Mouse (Mus musculus) olfactory bulb, adult 2 months (tissue): Measurements from ENCODE around the gene Defa32. TPM values are rescaled to one million over a fixed set of nuclear protein-coding genes. Genes with fewer than 3 reads are reported as not detected.
"Not testable (repeated sequence)": the region's sequence is repeated elsewhere in the genome, so short reads cannot be mapped to it uniquely, and the experiment has no call there.

Experiments used
- H3K27ac ChIP-seq: fragments of 200-500 bp; 2 replicates; pipeline ENCODE4 v1.5.1; 2012; ENCODE audit warnings: low read depth, low read length; ENCODE audit not compliant: insufficient read depth
- H3K4me1 ChIP-seq: fragments of 200-500 bp; 2 replicates; pipeline ENCODE4 v1.6.1; 2012; ENCODE audit warnings: low read length; ENCODE audit not compliant: control insufficient read depth, insufficient read depth
- H3K4me3 ChIP-seq: fragments of 200-500 bp; 2 replicates; pipeline ENCODE4 v1.5.1; 2012; ENCODE audit warnings: mild to moderate bottlenecking, low read depth, low read length, moderate library complexity; ENCODE audit not compliant: insufficient read depth
- WGBS: fragments of 180-500 bp; shearing (Covaris S2); methylation state at CpG from one replicate; pipeline ENCODE4 v1.1.7; 2018; 5-methylcytosine and 5-hydroxymethylcytosine counted together
- polyA plus RNA-seq: library from polyadenylated mRNA; stranded (reverse); fragments of >200 nt; gene quantifications from 2 replicates; pipeline ENCODE4 v1.2.4, GENCODE M21; 2012; ENCODE audit warnings: low replicate concordance; ENCODE audit not compliant: missing spikeins, insufficient read depth, insufficient read length

Defa32 gene
- not detected in 2 replicates for polyA plus RNA-seq

GRCm38 (mm10) chr8:21528732-21529131 is at the start of gene Defa32:
Defa32 (plus strand) TSS chr8:21529032.
- H3K4me3 ChIP-seq, H3K27ac ChIP-seq, H3K4me1 ChIP-seq: not testable (repeated sequence)
- no CpG with 5 or more reads among the region's 2 CpGs for WGBS

- H3K4me3 ChIP-seq, H3K4me1 ChIP-seq: not testable (repeated sequence)
Observed at GRCm38 (mm10) chr8:21508958-21509357, 19.9 kb upstream of the Defa32 start, which contains the start of gene Defa20. Defa20 (plus strand) TSS chr8:21509258.

DNA sequence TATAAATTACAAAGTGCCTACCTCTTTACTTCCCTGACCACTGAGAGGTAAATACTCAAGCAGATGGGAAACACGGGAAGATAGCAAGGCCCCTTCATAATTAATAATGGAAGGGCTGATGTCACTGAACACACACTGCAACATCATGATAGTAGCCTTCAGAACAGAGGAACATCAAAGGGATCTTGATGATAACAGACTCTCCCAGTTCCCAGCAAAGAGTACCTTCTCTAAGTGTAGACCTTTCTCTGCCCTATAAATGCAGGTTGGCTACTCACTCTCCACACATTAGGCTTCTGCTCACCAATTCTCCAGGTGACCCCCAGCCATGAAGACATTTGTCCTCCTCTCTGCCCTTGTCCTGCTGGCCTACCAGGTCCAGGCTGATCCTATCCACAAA is 36.3 kb downstream of the Defa32 start, which contains the start of gene Defa37:
Gene Defa37, plus strand, starts transcription at position 301 of the 400 bp plus-strand sequence.
- not testable (repeated sequence) for H3K4me3 ChIP-seq, H3K27ac ChIP-seq, H3K4me1 ChIP-seq
- no CpG with 5 or more reads among the region's 1 CpGs for WGBS

More at GRCm38 (mm10) chr8:21508958-21509357, 19.9 kb upstream of the Defa32 start, which contains the start of gene Defa20:
- not testable (repeated sequence) for H3K27ac ChIP-seq
- WGBS = no CpG with 5 or more reads among the region's 2 CpGs

Other genes with a start within 250 kb of the Defa32 start
- gene Defa27, start 213.5 kb upstream of the Defa32 start, polyA plus RNA-seq = not detected in 2 replicates
- gene Defa29, start 202.0 kb upstream of the Defa32 start, polyA plus RNA-seq = not detected in 2 replicates
- not detected in 2 replicates for gene Defa2, start 150.5 kb upstream of the Defa32 start, polyA plus RNA-seq
- not detected in 2 replicates for gene Defa33, start 137.2 kb upstream of the Defa32 start, polyA plus RNA-seq
- not detected in 2 replicates for gene Defa36, start 101.6 kb upstream of the Defa32 start, polyA plus RNA-seq
- gene Gm7849, start 72.5 kb upstream of the Defa32 start, polyA plus RNA-seq = not detected in 2 replicates
- not detected in 2 replicates for gene Defa20, start 19.8 kb upstream of the Defa32 start, polyA plus RNA-seq
- gene Defa37, start 36.4 kb downstream of the Defa32 start, polyA plus RNA-seq = not detected in 2 replicates
- not detected in 2 replicates for gene Defa28, start 54.0 kb downstream of the Defa32 start, polyA plus RNA-seq
- not detected in 2 replicates for gene Gm7861, start 65.5 kb downstream of the Defa32 start, polyA plus RNA-seq
- not detected in 2 replicates for gene Defa26, start 89.2 kb downstream of the Defa32 start, polyA plus RNA-seq
- gene Defa17, start 126.7 kb downstream of the Defa32 start, polyA plus RNA-seq = not detected in 2 replicates
- gene Defa34, start 136.8 kb downstream of the Defa32 start, polyA plus RNA-seq = not detected in 2 replicates
- not detected in 2 replicates for gene AY761184, start 174.6 kb downstream of the Defa32 start, polyA plus RNA-seq
- not detected in 2 replicates for gene Defa24, start 205.5 kb downstream of the Defa32 start, polyA plus RNA-seq